8 mouse cellular contexts compared by ENCODE assay signal in genomic region chr7:73372352-73372970, GRCm38 (mm10). TPM values are rescaled to one million over a fixed set of nuclear protein-coding genes. Genes with fewer than 3 reads are reported as not detected.
DNase-seq lines count a peak whose midpoint lies in the region; ATAC-seq and TF ChIP-seq lines count a peak whose summit lies in the region.

No protein-coding gene starts in this region.

- H3K27me3 ChIP-seq in embryonic facial prominence, embryonic 13.5 days, result peaks cover 77% of the 10 kb centered on the region
- no peaks in the 10 kb centered on the region for H3K27me3 ChIP-seq in heart, adult 2 months (ENCODE audit: control insufficient read depth, insufficient read depth, low read length)
- peaks cover 27% of the 10 kb centered on the region for H3K27me3 ChIP-seq in limb, embryonic 14.5 days (ENCODE audit: control insufficient read depth, insufficient read depth, low read length)
- H3K27me3 ChIP-seq in midbrain, embryonic 16.5 days (ENCODE audit: control insufficient read depth, insufficient read depth, low read depth, low read length), result no peaks in the 10 kb centered on the region

- TF ChIP-seq CTCF in heart, adult 2 months (IDR thresholded peaks at IDR 0.05), result peak; percentile 62

- H3K9ac ChIP-seq in embryonic facial prominence, embryonic 13.5 days, result peak overlapping the region; percentile 54
- H3K9ac ChIP-seq in heart, adult 2 months (ENCODE audit: low read depth, low read length), result peak overlapping the region; percentile 12
- peak overlapping the region; percentile 39; the same call in 1 of the 2 replicates for H3K9ac ChIP-seq in limb, embryonic 14.5 days (ENCODE audit: low read depth, low read length, severe bottlenecking)
- peak overlapping the region; percentile 69 for H3K9ac ChIP-seq in midbrain, embryonic 16.5 days (ENCODE audit: low read depth, low read length)

- peak overlapping the region; percentile 62 for H3K4me2 ChIP-seq in embryonic facial prominence, embryonic 13.5 days
- peak overlapping the region; percentile 59 for H3K4me2 ChIP-seq in limb, embryonic 14.5 days (replicated peaks; ENCODE audit: low read depth, low read length, severe bottlenecking)
- H3K4me2 ChIP-seq in midbrain, embryonic 16.5 days (ENCODE audit: low read length), result peak overlapping the region; percentile 74

- peaks cover 27% of the 10 kb centered on the region for H3K4me1 ChIP-seq in embryonic facial prominence, embryonic 13.5 days
- peaks cover 5% of the 10 kb centered on the region for H3K4me1 ChIP-seq in heart, adult 2 months (ENCODE audit: control insufficient read depth, insufficient read depth, low read length)
- H3K4me1 ChIP-seq in limb, embryonic 14.5 days (ENCODE audit: control insufficient read depth, insufficient read depth, low read length), result peaks cover 27% of the 10 kb centered on the region
- H3K4me1 ChIP-seq in midbrain, embryonic 16.5 days (ENCODE audit: control insufficient read depth, insufficient read depth, low read length), result peaks cover 23% of the 10 kb centered on the region; the same call in 1 of the 2 replicates

- no peaks in the 10 kb centered on the region for H3K79me2 ChIP-seq in heart, adult 2 months (replicated peaks; ENCODE audit: control insufficient read depth, insufficient read depth, low read length)

- no peak overlapping the region for H3K27ac ChIP-seq in embryonic facial prominence, embryonic 13.5 days
- peak overlapping the region; percentile 76 for H3K27ac ChIP-seq in heart, adult 2 months
- no peak overlapping the region for H3K27ac ChIP-seq in limb, embryonic 14.5 days (replicated peaks; ENCODE audit: low read depth, low read length)
- H3K27ac ChIP-seq in midbrain, embryonic 16.5 days (ENCODE audit: low read length), result peak overlapping the region; percentile 45; the same call in 1 of the 2 replicates

- TF ChIP-seq POLR2A in heart, adult 2 months (IDR thresholded peaks at IDR 0.05; ENCODE audit: insufficient read depth, low read depth, low read length), result no peak; the same call in 1 of the 2 replicates
- no peak for TF ChIP-seq POLR2A in limb, embryonic 14.5 days (IDR thresholded peaks at IDR 0.05; ENCODE audit: borderline replicate concordance, extremely low read depth, insufficient read depth, insufficient read length)

- TF ChIP-seq EP300 in heart, adult 2 months (IDR thresholded peaks at IDR 0.05; ENCODE audit: insufficient read depth, low read depth, low read length), result no peak

- no peak for ATAC-seq in embryonic facial prominence, embryonic 13.5 days (ENCODE audit: insufficient number of reproducible peaks, insufficient read depth, low FRiP score, low TSS enrichment, low read depth)
- no peak for ATAC-seq in limb, embryonic 14.5 days (ENCODE audit: low FRiP score, low read depth)
- ATAC-seq in midbrain, embryonic 16.5 days, result no peak

- 2% methylated on average over 29 of the region's 29 CpGs for WGBS in embryonic facial prominence, embryonic 13.5 days
- 4% methylated on average over 29 of the region's 29 CpGs for WGBS in heart, adult 2 months
- WGBS in limb, embryonic 14.5 days, result 2% methylated on average over 29 of the region's 29 CpGs
- WGBS in midbrain, embryonic 16.5 days, result 4% methylated on average over 29 of the region's 29 CpGs

- H3K4me3 ChIP-seq in embryonic facial prominence, embryonic 13.5 days, result peak overlapping the region; percentile 39
- H3K4me3 ChIP-seq in heart, adult 2 months, result peak overlapping the region; percentile 34
- peak overlapping the region; percentile 30 for H3K4me3 ChIP-seq in limb, embryonic 14.5 days (replicated peaks; ENCODE audit: low read length)
- H3K4me3 ChIP-seq in midbrain, embryonic 16.5 days (ENCODE audit: low read depth, low read length), result peak overlapping the region; percentile 36

- no peaks in the 10 kb centered on the region for H3K9me3 ChIP-seq in embryonic facial prominence, embryonic 13.5 days
- H3K9me3 ChIP-seq in limb, embryonic 14.5 days (ENCODE audit: control insufficient read depth, low read length), result no peaks in the 10 kb centered on the region
- H3K9me3 ChIP-seq in midbrain, embryonic 16.5 days (replicated peaks; ENCODE audit: control insufficient read depth, low read length, poor library complexity, severe bottlenecking), result no peaks in the 10 kb centered on the region

- peak; percentile 87 for DNase-seq in adrenal gland, adult 2 months
- peak; percentile 88 to 90 for DNase-seq in heart, adult 2 months
- DNase-seq in kidney, adult 18-20 months, result peak; percentile 51
- peak; percentile 38 for DNase-seq in limb, embryonic 14.5 days (ENCODE audit: low spot score)
- DNase-seq in testis, postnatal 14 days (ENCODE audit: low spot score), result peak; percentile 72
- no peak for DNase-seq in spleen, adult 12 weeks (ENCODE audit: low spot score)

- intact Hi-C loops in heart, adult 2 months (cut with DNase I), result loop anchor here (2.0 to 10.0 kb wide), 3 partner anchors 20 to 348 kb away; no protein-coding TSS in a partner anchor

- no peaks in the 10 kb centered on the region for H3K36me3 ChIP-seq in embryonic facial prominence, embryonic 13.5 days
- peaks cover 2% of the 10 kb centered on the region; the same call in 1 of the 2 replicates for H3K36me3 ChIP-seq in heart, adult 2 months (ENCODE audit: control insufficient read depth, insufficient read depth, low read length)
- no peaks in the 10 kb centered on the region for H3K36me3 ChIP-seq in limb, embryonic 14.5 days (ENCODE audit: control insufficient read depth, insufficient read depth, low read length)
- no peaks in the 10 kb centered on the region for H3K36me3 ChIP-seq in midbrain, embryonic 16.5 days (ENCODE audit: control insufficient read depth, insufficient read depth, low read length)

RNA-seq across cellular contexts. Expression of gene Rgma, which starts 2.8 kb away (rescaled TPM):
- total RNA-seq in adrenal gland, adult 2 months (2021), result 10 to 100 TPM in 1 of 2 experiments, 1 to 10 TPM in 1; 8.2 to 24.1 TPM
- polyA plus RNA-seq in adrenal gland, adult 2 months (2012; rRNA removed), result 21.6 and 22.8 TPM in 2 replicates
- polyA plus RNA-seq in embryonic facial prominence, embryonic 13.5 days (2015; fragmentation: Nextera tagmentation; extraction: Ambion mirVana), result 21.8 and 23.6 TPM in 2 replicates
- total RNA-seq in heart, adult 2 months (2021), result 10 to 100 TPM; 54.6 to 83.7 TPM
- 27.4 and 28.7 TPM in 2 replicates for polyA plus RNA-seq in heart, adult 2 months (2012; rRNA removed)
- polyA plus RNA-seq in limb, embryonic 14.5 days (2012; rRNA removed), result 49.1 and 64.3 TPM in 2 replicates
- 23.5 and 30.9 TPM in 2 replicates for polyA plus RNA-seq in limb, embryonic 14.5 days (2014; fragmentation: Nextera tagmentation; extraction: Ambion mirVana)
- 38.4 and 38.6 TPM in 2 replicates for polyA plus RNA-seq in midbrain, embryonic 16.5 days (2015; fragmentation: Nextera tagmentation; extraction: Ambion mirVana)

Comparison
In these comparisons a context has a peak if more than half of its experiments do, and no peak if none do; other contexts are left out.
1. H3K27ac ChIP-seq: peak in heart, adult 2 months (single experiment) and midbrain, embryonic 16.5 days (single experiment); none in embryonic facial prominence, embryonic 13.5 days (single experiment) and limb, embryonic 14.5 days (single experiment).
2. H3K9ac ChIP-seq: peak in every context shown above with its lines; median percentile 69 in midbrain, embryonic 16.5 days; 54 in embryonic facial prominence, embryonic 13.5 days; 39 in limb, embryonic 14.5 days; 12 in heart, adult 2 months.
3. Peak in every context shown above with its lines, with median percentiles within 50 percentile points of each other: H3K4me2 ChIP-seq and H3K4me3 ChIP-seq.